ENCODE assay signal across 6 mouse cellular contexts in the genomic region with DNA sequence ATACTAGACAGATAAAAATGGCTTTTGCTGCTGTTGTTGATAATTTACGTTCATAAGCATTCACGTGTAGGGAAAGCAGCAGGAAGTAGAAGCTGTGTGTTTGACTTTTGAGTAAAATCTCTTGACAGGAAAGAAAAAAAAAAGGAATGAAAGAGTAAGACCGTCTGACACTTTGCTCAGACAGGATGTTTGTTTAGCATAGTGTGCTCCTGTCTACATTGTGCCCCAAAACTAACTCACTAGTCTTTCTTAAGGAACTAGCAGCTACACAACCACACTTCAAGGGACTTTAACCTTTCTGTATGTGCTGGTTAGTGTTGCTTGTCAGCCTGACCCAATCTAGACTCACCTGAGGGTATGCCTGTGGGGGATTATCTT. TPM values are rescaled to one million over a fixed set of nuclear protein-coding genes. Genes with fewer than 3 reads are reported as not detected.
DNase-seq lines count a peak whose midpoint lies in the region; ATAC-seq and TF ChIP-seq lines count a peak whose summit lies in the region.
"Not testable (repeated sequence)": the region's sequence is repeated elsewhere in the genome, so short reads cannot be mapped to it uniquely, and the experiment has no call there.

No protein-coding gene starts in this region.

- H3K4me1 ChIP-seq in lung, postnatal 0 days (ENCODE audit: insufficient read depth, low read depth, low read length); stomach, postnatal 0 days (replicated peaks; ENCODE audit: control insufficient read depth, insufficient read depth): not testable (repeated sequence)

- H3K4me3 ChIP-seq in lung, postnatal 0 days (ENCODE audit: low read depth, low read length); stomach, postnatal 0 days (ENCODE audit: low read depth, low read length): not testable (repeated sequence)

- H3K27me3 ChIP-seq in lung, postnatal 0 days (replicated peaks; ENCODE audit: insufficient read depth, low read length); stomach, postnatal 0 days (ENCODE audit: control insufficient read depth, insufficient read depth, low read length): not testable (repeated sequence)

- not testable (repeated sequence) for H3K9me3 ChIP-seq in lung, postnatal 0 days (ENCODE audit: low read length); stomach, postnatal 0 days (ENCODE audit: control insufficient read depth, low read length)

- H3K4me2 ChIP-seq in lung, postnatal 0 days (replicated peaks; ENCODE audit: low read depth, low read length); stomach, postnatal 0 days (replicated peaks; ENCODE audit: low read depth): not testable (repeated sequence)

- not testable (repeated sequence) for H3K27ac ChIP-seq in lung, postnatal 0 days (ENCODE audit: low read length); stomach, postnatal 0 days (replicated peaks)

- peak; percentile 90 for ATAC-seq in CD4-positive, CD25-positive, alpha-beta regulatory T cell, adult 4 months
- peak; percentile 91 for ATAC-seq in activated CD4-positive, CD25-positive, alpha-beta regulatory T cell, adult 4 months
- ATAC-seq in inflammation-experienced regulatory T-cells, adult 6 months, result peak; percentile 91
- 0 out of 2 replicates have a peak, but pooled peaks have one; percentile 1 for ATAC-seq in lung, postnatal 0 days
- peak; percentile 10; the same call in 1 of the 2 replicates for ATAC-seq in stomach, postnatal 0 days (ENCODE audit: low FRiP score, low TSS enrichment)

- not testable (repeated sequence) for TF ChIP-seq EP300 in lung, postnatal 0 days (IDR thresholded peaks at IDR 0.05); stomach, postnatal 0 days (optimal IDR thresholded peaks at IDR 0.05)

- WGBS in lung, postnatal 0 days, result 0% methylated on average over 3 of the region's 3 CpGs
- 14% methylated on average over 3 of the region's 3 CpGs for WGBS in stomach, postnatal 0 days

- H3K9ac ChIP-seq in lung, postnatal 0 days (replicated peaks; ENCODE audit: low read depth); stomach, postnatal 0 days (ENCODE audit: low read length): not testable (repeated sequence)

- not testable (repeated sequence) for H3K36me3 ChIP-seq in lung, postnatal 0 days (ENCODE audit: insufficient read depth, low read length); stomach, postnatal 0 days (ENCODE audit: control insufficient read depth, insufficient read depth, low read length)

- DNase-seq in CD4-positive helper T cell, adult 2 months (ENCODE audit: low read depth, low spot score), result peak; percentile 45
- not testable (repeated sequence) for DNase-seq in lung, postnatal 0 days (ENCODE audit: low spot score); stomach, postnatal 0 days (ENCODE audit: low spot score)

- TF ChIP-seq CTCF in lung, postnatal 0 days (IDR thresholded peaks at IDR 0.05); stomach, postnatal 0 days (IDR thresholded peaks at IDR 0.05; ENCODE audit: low read depth): not testable (repeated sequence)

RNA-seq across cellular contexts. Expression of a gene that starts 19.9 kb away (rescaled TPM):
- 10 to 100 TPM; 18.8 to 19.9 TPM for polyA plus RNA-seq in CD4-positive, CD25-positive, alpha-beta regulatory T cell, adult 4 months (2017; shearing (Covaris generic))
- polyA plus RNA-seq in activated CD4-positive, CD25-positive, alpha-beta regulatory T cell, adult 4 months (2017; shearing (Covaris generic)), result 10 to 100 TPM; 14.5 to 16.7 TPM
- 10 to 100 TPM; 12.8 to 21.3 (median 19.8) TPM for polyA plus RNA-seq in inflammation-experienced regulatory T-cells, adult 6 months (2017; shearing (Covaris generic))
- 6.4 and 6.6 TPM in 2 replicates for polyA plus RNA-seq in lung, postnatal 0 days (2015; fragmentation: Nextera tagmentation; extraction: Ambion mirVana)
- polyA plus RNA-seq in stomach, postnatal 0 days (2015; fragmentation: Nextera tagmentation; extraction: Ambion mirVana), result 3.0 and 4.6 TPM in 2 replicates

RNA-seq across cellular contexts. Expression of a gene that starts 26.0 kb away (rescaled TPM):
- 100 to 1,000 TPM; 260 to 342 TPM for polyA plus RNA-seq in CD4-positive, CD25-positive, alpha-beta regulatory T cell, adult 4 months (2017; shearing (Covaris generic))
- 100 to 1,000 TPM; 243 to 262 TPM for polyA plus RNA-seq in activated CD4-positive, CD25-positive, alpha-beta regulatory T cell, adult 4 months (2017; shearing (Covaris generic))
- polyA plus RNA-seq in inflammation-experienced regulatory T-cells, adult 6 months (2017; shearing (Covaris generic)), result 100 to 1,000 TPM; 248 to 321 (median 312) TPM
- 170 and 172 TPM in 2 replicates for polyA plus RNA-seq in lung, postnatal 0 days (2015; fragmentation: Nextera tagmentation; extraction: Ambion mirVana)
- 167 and 168 TPM in 2 replicates for polyA plus RNA-seq in stomach, postnatal 0 days (2015; fragmentation: Nextera tagmentation; extraction: Ambion mirVana)

Comparison
In these comparisons a context has a peak if more than half of its experiments do, and no peak if none do; other contexts are left out.
1. ATAC-seq: peak in every context shown above with its lines; median percentile 91 in activated CD4-positive, CD25-positive, alpha-beta regulatory T cell, adult 4 months; 91 in inflammation-experienced regulatory T-cells, adult 6 months; 90 in CD4-positive, CD25-positive, alpha-beta regulatory T cell, adult 4 months; 10 in stomach, postnatal 0 days; 1 in lung, postnatal 0 days.